Mouse (Mus musculus) C2C12 (cell line): ENCODE data around the gene Pou6f1. TPM values are rescaled to one million over a fixed set of nuclear protein-coding genes. Genes with fewer than 3 reads are reported as not detected.

Experiments used
- H3K27me3 ChIP-seq: one replicate; pipeline ENCODE4 v1.6.1; 2011; ENCODE audit not compliant: control insufficient read depth, insufficient read depth, insufficient read length
- H3K36me3 ChIP-seq: one replicate; pipeline ENCODE4 v1.6.1; 2011; ENCODE audit not compliant: control insufficient read depth, insufficient read depth
- H3K4me3 ChIP-seq: one replicate; pipeline ENCODE4 v1.5.1; 2011; ENCODE audit warnings: mild to moderate bottlenecking, control low read depth; ENCODE audit not compliant: poor library complexity, insufficient read depth, severe bottlenecking
- H3K79me2 ChIP-seq: one replicate; pipeline ENCODE4 v1.6.1; 2011; ENCODE audit not compliant: control insufficient read depth, insufficient read depth
- H3K79me3 ChIP-seq: one replicate; pipeline ENCODE4 v1.6.1; 2011; ENCODE audit warnings: low read depth, control low read depth
- H3ac ChIP-seq: one replicate; pipeline ENCODE3; 2011; ENCODE audit warnings: low read depth; ENCODE audit not compliant: control insufficient read depth, insufficient read length
- CEBPB ChIP-seq: IDR thresholded peaks from one replicate; pipeline ENCODE4 v1.6.1; 2011; ENCODE audit warnings: low read depth, mild to moderate bottlenecking, control low read depth, moderate library complexity
- CTCF ChIP-seq: IDR thresholded peaks from one replicate; pipeline ENCODE4 v1.5.1; 2011; ENCODE audit not compliant: control insufficient read depth, insufficient read depth, insufficient read length
- FOSL1 ChIP-seq: IDR thresholded peaks from one replicate; pipeline ENCODE4 v1.8.0; 2011; ENCODE audit warnings: mild to moderate bottlenecking, low read length; ENCODE audit not compliant: poor library complexity, insufficient read depth, severe bottlenecking
- MAX ChIP-seq: IDR thresholded peaks from one replicate; pipeline ENCODE4 v1.6.1; 2011; ENCODE audit warnings: mild to moderate bottlenecking, control low read depth
- MYOD1 ChIP-seq: IDR thresholded peaks from one replicate; pipeline ENCODE4 v1.6.1; 2011; ENCODE audit warnings: low read depth; ENCODE audit not compliant: control insufficient read depth, insufficient read length
- MYOG ChIP-seq: IDR thresholded peaks from one replicate; pipeline ENCODE4 v1.6.1; 2011; ENCODE audit not compliant: control insufficient read depth, insufficient read length; ENCODE audit errors: extremely low read depth
- USF1 ChIP-seq: IDR thresholded peaks from one replicate; pipeline ENCODE4 v1.6.1; 2011; ENCODE audit warnings: low read depth, mild to moderate bottlenecking, control low read depth, moderate library complexity
- polyA plus RNA-seq: library from polyadenylated mRNA; unstranded; fragments of >200 nt; fragmentation: generic; extraction: Trizol; gene quantifications from one replicate; pipeline ENCODE4 v1.2.1, GENCODE M21; 2012; ENCODE audit warnings: missing spikeins

Pou6f1 gene
- polyA plus RNA-seq, 1 experiment: 5.5 TPM

DNA sequence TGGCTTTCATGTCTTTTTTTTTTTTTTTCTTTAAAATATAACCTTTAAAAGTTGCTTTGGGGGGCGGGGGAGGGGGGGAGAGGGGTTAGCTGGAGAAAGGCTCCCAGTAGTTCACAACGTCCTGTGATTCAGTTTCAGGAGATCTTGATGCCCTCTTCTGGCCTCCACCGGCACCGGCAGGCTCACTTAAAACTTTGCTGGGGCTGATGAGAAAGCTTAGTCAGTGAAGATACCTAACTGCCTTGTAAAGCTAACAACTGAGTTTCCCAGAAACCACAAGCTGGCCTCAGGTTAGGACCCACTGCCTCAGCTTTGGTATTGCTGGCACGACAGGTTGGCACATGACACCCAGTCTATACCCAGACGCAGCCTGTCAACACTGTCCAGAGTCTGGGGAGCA is 37.9 kb upstream of the Pou6f1 start:
- Histone ChIP-seq H3ac (no peak overlapping the region), H3K36me3 (no peaks in the 10 kb centered on the region), H3K27me3 (peaks cover 46% of the 10 kb centered on the region), H3K79me3 (no peaks in the 10 kb centered on the region), H3K4me3 (no peak overlapping the region), H3K79me2 (no peaks in the 10 kb centered on the region)
- TF ChIP-seq MAX (no peak), FOSL1 (no peak), CTCF (peak; percentile 13)

DNA sequence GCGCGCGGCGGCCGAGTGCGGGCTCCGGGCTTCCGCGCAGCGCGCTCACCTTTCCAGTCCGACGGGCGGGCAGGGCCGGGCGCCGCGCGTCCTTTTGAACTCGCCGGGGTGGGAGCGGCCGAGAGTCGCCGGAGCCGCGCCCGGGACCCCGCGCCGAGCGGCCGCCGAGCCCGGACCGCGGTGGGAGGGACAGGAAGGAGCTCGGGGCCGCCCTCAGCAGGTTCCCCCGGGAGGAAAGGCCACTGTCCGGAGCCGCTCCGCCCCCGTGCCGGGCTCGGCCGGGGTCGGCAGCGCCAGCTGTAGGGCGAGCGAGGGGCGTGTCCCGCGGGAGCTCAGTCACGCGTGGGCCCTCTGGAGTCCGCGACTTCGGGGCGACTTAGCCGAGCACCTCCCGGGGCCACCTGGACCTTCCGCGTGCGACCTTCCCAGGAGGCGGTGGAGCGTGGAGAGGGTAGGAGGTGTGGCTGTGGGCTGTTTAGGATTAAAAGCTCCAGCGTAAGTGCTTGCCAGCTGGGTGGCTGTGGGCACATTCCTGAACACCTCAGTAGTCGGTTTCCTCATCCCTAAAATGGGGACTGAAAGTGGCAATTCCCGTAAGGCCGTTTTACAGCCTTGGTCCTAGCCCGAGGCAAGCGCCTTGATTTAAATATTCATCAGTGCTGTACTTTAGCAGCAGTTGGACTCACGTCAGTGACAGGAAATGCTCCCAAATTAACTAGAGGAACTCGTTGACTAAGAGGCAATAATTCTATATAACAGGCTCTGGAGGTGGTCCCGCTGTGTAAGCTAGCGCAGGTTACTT is 37.1 kb upstream of the Pou6f1 start, which contains the start of gene Smagp:
Gene Smagp (minus strand): TSS at position 241 of the 802 bp plus-strand sequence.
- TF ChIP-seq CTCF: no peak
- no peak for TF ChIP-seq CEBPB
- no peak for TF ChIP-seq MYOD1
- no peak for TF ChIP-seq USF1
- TF ChIP-seq MYOG: no peak
- TF ChIP-seq FOSL1: no peak
- TF ChIP-seq MAX: no peak
- no peak within 1 kb of the TSS for H3K4me3 ChIP-seq
- H3K36me3 ChIP-seq: no peaks in the 10 kb centered on the region
- peak within 1 kb of the TSS; percentile 0 for H3ac ChIP-seq
- H3K79me3 ChIP-seq: no peaks in the 10 kb centered on the region
- no peaks in the 10 kb centered on the region for H3K79me2 ChIP-seq
- H3K27me3 ChIP-seq: peaks cover 46% of the 10 kb centered on the region

DNA sequence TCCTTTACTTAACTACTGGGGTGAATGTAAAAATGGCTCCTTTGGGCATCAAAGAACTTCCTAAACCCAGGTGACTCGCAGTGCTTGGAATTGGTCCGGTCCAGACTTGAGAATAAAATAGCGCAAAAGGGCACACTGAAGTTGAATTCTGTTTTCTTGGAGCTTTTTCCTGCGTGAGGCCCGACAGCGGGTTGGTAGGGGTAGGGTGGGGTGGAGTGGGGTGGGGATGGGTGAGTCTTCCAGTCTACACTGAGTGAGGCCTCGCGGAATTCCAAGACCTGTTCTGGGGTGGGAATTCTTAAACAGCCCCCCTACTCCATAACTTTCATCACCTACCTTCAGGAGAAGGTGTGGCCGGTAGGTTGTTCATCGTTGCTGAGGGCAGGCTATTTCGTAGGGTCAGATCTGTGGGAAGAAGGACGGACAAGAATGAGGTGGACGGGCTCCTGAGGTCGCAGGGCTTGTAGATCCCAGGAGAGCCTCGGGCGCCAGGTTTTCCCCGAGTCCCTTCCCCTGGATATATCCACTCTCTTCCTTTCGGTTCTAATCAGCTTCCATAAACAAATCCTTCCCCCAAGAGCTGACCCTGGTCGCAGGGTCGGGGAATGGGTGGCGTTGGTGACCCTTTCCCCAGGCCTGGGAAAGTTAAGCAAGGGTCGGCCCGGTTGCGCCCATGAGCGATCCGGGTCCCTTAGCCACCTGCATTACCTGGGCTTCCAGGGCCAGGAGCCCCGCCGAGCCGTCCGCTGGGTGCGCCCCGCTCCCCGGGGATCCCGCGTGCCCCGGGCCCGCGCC is 36.3 kb upstream of the Pou6f1 start:
- Histone ChIP-seq H3K27me3 (peaks cover 46% of the 10 kb centered on the region), H3K79me2 (no peaks in the 10 kb centered on the region), H3K4me3 (no peak overlapping the region), H3K79me3 (no peaks in the 10 kb centered on the region), H3ac (no peak overlapping the region), H3K36me3 (no peaks in the 10 kb centered on the region)
- no peak for TF ChIP-seq MYOG
- TF ChIP-seq MYOD1: no peak
- TF ChIP-seq CEBPB: no peak
- TF ChIP-seq MAX: no peak
- TF ChIP-seq CTCF: no peak
- TF ChIP-seq FOSL1: no peak
- TF ChIP-seq USF1: no peak

DNA sequence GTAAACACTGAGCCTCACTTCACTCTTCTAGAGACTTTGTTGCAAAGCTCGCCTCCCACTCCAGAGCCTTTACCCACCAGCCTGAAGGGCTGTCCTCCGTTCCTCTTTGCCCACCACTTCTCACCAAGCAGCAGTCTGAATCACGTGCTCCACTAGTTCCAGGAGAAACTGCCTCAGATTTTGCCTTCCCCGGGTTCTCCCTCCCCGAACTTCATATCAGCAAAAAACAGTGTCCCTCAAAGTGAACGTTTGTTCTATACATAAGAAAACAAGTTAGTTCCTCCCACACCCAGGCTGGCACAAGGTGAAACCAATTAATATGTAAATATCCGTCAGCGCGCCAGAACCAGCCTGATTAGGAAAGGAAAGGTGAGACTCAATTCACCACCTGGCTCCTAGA is 35.5 kb upstream of the Pou6f1 start:
- no peaks in the 10 kb centered on the region for H3K79me2 ChIP-seq
- TF ChIP-seq MYOD1 (no peak), MYOG (no peak), MAX (no peak), CEBPB (no peak), FOSL1 (no peak), CTCF (no peak), USF1 (no peak)
- H3ac ChIP-seq: no peak overlapping the region
- H3K27me3 ChIP-seq: peaks cover 46% of the 10 kb centered on the region
- no peak overlapping the region for H3K4me3 ChIP-seq
- no peaks in the 10 kb centered on the region for H3K36me3 ChIP-seq
- no peaks in the 10 kb centered on the region for H3K79me3 ChIP-seq

DNA sequence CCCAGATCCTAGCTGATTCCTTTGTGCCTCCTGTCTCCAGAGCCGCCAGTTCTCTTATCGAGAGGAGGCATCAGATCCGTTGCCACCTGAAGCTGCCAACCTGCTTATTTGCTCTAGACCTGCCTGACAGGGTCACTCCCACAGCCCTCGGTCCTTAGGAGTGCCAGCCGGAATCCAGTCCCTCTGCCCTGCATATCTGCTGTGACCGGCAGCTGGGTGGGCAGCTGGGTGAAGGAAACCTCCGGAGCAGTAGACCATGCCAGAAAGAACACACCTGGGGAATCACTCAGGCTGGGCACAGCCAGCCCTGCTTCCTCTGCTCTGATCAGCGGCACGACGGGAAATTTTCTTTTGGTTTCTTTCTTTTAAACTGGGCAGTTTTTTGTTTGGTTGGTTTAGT is 33.6 kb upstream of the Pou6f1 start:
- Histone ChIP-seq H3ac (no peak overlapping the region), H3K79me3 (no peaks in the 10 kb centered on the region), H3K36me3 (no peaks in the 10 kb centered on the region), H3K4me3 (no peak overlapping the region), H3K27me3 (peaks cover 38% of the 10 kb centered on the region), H3K79me2 (no peaks in the 10 kb centered on the region)
- TF ChIP-seq FOSL1: no peak
- no peak for TF ChIP-seq USF1
- TF ChIP-seq CEBPB: no peak
- TF ChIP-seq MYOD1: no peak
- no peak for TF ChIP-seq MYOG
- no peak for TF ChIP-seq CTCF
- TF ChIP-seq MAX: no peak
